Mouse (Mus musculus) MEL (cell line): ENCODE results near the gene Il10.

Source experiments
- BHLHE40 ChIP-seq: IDR thresholded peaks from 2 replicates; pipeline ENCODE4 v1.6.1; 2012; ENCODE audit warnings: low read depth, mild to moderate bottlenecking, inconsistent platforms, low read length, improper control_type of control experiment, borderline replicate concordance
- CTCF ChIP-seq, 3 experiments: IDR thresholded peaks in 2 of 3; conservative IDR thresholded peaks in 1 of 3; 2 replicates each; pipeline ENCODE4 v1.5.1; 2011 to 2012; ENCODE audit warnings: low read length in 3 of 3, low read depth in 2 of 3, mild to moderate bottlenecking in 2 of 3, improper control_type of control experiment in 1 of 3, inconsistent platforms in 1 of 3, mixed read lengths in 1 of 3, moderate library complexity in 1 of 3; ENCODE audit not compliant: control insufficient read depth in 1 of 3, insufficient read depth in 1 of 3, poor library complexity in 1 of 3, severe bottlenecking in 1 of 3
- EP300 ChIP-seq, 2 experiments: IDR thresholded peaks; 2 replicates each; pipeline ENCODE4 v1.6.1; 2011; ENCODE audit warnings: improper control_type of control experiment in 2 of 2, low read length in 2 of 2, low read depth in 1 of 2, mild to moderate bottlenecking in 1 of 2
- GATA1 ChIP-seq: IDR thresholded peaks from 2 replicates; pipeline ENCODE4 v1.6.1; 2011; ENCODE audit warnings: low read depth, low read length, improper control_type of control experiment
- JUND ChIP-seq: IDR thresholded peaks from 2 replicates; pipeline ENCODE4 v1.6.1; 2011; ENCODE audit warnings: low read depth, mild to moderate bottlenecking, improper control_type of control experiment, low read length
- POLR2A ChIP-seq, 2 experiments: IDR thresholded peaks; 2 replicates each; pipeline ENCODE4 v1.6.1; 2011 to 2012; ENCODE audit warnings: low read length in 2 of 2, mild to moderate bottlenecking in 2 of 2, control low read depth in 1 of 2, improper control_type of control experiment in 1 of 2, low read depth in 1 of 2, moderate library complexity in 1 of 2; ENCODE audit not compliant: control insufficient read depth in 1 of 2, insufficient read depth in 1 of 2, poor library complexity in 1 of 2
- RCOR1 ChIP-seq: IDR thresholded peaks from 2 replicates; pipeline ENCODE4 v1.6.1; 2012; ENCODE audit warnings: low read depth, mild to moderate bottlenecking, inconsistent platforms, low read length, improper control_type of control experiment
- UBTF ChIP-seq: IDR thresholded peaks from 2 replicates; pipeline ENCODE4 v1.6.1; 2012; ENCODE audit warnings: low read depth, mild to moderate bottlenecking, inconsistent platforms, low read length, improper control_type of control experiment, moderate library complexity, borderline replicate concordance; ENCODE audit not compliant: insufficient read depth
- USF2 ChIP-seq, 2 experiments: IDR thresholded peaks; 2 replicates each; pipeline ENCODE4 v1.6.1; 2011 to 2012; ENCODE audit warnings: improper control_type of control experiment in 2 of 2, low read length in 2 of 2, borderline replicate concordance in 1 of 2, inconsistent platforms in 1 of 2, low read depth in 1 of 2, mild to moderate bottlenecking in 1 of 2; ENCODE audit not compliant: insufficient read depth in 1 of 2
- ZKSCAN1 ChIP-seq: IDR thresholded peaks from 2 replicates; pipeline ENCODE4 v1.6.1; 2012; ENCODE audit warnings: low read depth, mild to moderate bottlenecking, inconsistent platforms, low read length, improper control_type of control experiment, moderate library complexity

DNA sequence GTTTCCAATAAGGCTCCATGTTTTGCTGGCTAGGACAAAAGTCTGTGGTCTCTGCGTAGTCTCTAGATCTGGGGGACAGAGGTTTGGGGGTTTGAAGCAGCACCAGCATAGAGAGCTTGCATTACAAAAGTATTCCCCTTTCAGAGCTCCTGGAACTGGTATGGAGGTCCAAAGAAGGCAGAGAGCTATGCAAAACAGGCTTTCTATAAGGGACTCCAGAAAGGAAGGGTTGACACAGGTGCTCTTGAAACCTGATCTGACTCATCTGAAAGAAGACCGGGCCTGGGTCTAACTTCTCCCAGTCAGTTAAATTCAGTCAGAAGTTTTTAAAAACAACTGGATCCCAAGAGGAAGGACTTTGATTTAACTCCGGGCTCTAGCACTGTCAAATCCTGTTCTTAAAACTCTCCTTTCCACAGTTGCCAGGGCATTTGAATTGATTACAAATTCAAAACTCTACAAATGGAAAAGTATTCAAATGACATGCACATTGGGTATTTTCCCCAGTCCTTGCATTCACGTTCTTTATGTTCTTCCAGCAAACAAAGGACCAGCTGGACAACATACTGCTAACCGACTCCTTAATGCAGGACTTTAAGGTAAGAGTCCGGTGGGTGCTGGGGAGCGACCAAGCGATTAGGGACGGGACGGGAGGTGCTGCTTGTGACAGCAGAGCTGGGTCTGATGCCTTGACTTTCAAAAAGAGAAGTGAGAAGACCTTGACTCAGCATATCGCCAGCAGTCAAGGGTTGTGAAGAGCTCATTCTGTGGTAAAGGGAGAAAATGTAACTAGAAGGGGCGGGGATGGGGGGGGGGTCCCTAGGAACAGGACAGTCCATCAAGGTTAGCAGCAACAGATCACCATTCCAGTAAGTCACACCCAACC, 1.0 kb downstream of the Il10 start:
- TF ChIP-seq USF2 (IDR thresholded peaks at IDR 0.05; ENCODE audit: borderline replicate concordance in 1 of 2, insufficient read depth in 1 of 2, low read depth in 1 of 2, low read length in 2 of 2) = no peak
- no peak for TF ChIP-seq POLR2A (IDR thresholded peaks at IDR 0.05; ENCODE audit: control insufficient read depth in 1 of 2, insufficient read depth in 1 of 2, low read depth in 1 of 2, low read length in 2 of 2, poor library complexity in 1 of 2)
- no peak for TF ChIP-seq BHLHE40
- TF ChIP-seq JUND = no peak
- TF ChIP-seq GATA1 = no peak
- TF ChIP-seq RCOR1 = no peak
- TF ChIP-seq ZKSCAN1 = no peak
- no peak for TF ChIP-seq UBTF
- no peak for TF ChIP-seq CTCF (IDR thresholded peaks at IDR 0.05 in 2 of 3, conservative IDR thresholded peaks at IDR 0.05 in 1 of 3; ENCODE audit: control insufficient read depth in 1 of 3, insufficient read depth in 1 of 3, low read depth in 2 of 3, low read length in 3 of 3, poor library complexity in 1 of 3, severe bottlenecking in 1 of 3)
- no peak for TF ChIP-seq EP300 (IDR thresholded peaks at IDR 0.05; ENCODE audit: low read depth in 1 of 2, low read length in 2 of 2)
